Mouse (Mus musculus) splenic B cell, adult 2 months (primary cell): Measurements from ENCODE around the gene Adm2.

Experiments
- DNase-seq: peaks from one replicate; pipeline ENCODE4 v3.0.0-alpha.2; 2011; ENCODE audit warnings: low read depth, low spot score
- H3K27me3 ChIP-seq: 2 replicates; pipeline ENCODE4 v1.6.1; 2012; ENCODE audit warnings: mild to moderate bottlenecking, low read length, moderate library complexity, mixed read lengths; ENCODE audit not compliant: control insufficient read depth, poor library complexity, insufficient read depth, severe bottlenecking
- H3K36me3 ChIP-seq: 2 replicates; pipeline ENCODE4 v1.6.1; 2012; ENCODE audit warnings: mild to moderate bottlenecking, low read length, moderate library complexity, mixed read lengths; ENCODE audit not compliant: control insufficient read depth, poor library complexity, insufficient read depth, severe bottlenecking

The Adm2 gene

DNA sequence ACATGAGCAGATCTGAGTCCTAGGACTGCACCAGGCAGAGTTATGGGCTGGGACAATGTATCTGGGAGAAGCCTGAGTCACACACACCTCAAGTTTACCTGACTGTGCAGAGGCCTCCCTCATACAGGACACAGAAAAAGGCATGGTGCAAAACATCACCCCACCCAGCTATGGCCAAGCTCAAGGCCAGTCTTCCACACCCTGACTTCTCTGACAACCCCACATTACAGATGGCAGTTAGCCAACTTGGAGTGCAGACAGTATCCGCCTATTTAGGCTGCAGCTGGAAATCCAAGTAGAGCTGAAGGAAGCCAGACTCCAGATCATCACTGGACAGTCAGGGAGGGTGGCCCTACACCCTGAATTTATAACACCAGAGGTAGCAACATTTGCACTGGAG lies 26.1 kb upstream of the Adm2 start:
- Histone ChIP-seq H3K27me3 (no peaks in the 10 kb centered on the region), H3K36me3 (no peaks in the 10 kb centered on the region; the same call in none of the 2 replicates)
- DNase-seq, result no peak

DNA sequence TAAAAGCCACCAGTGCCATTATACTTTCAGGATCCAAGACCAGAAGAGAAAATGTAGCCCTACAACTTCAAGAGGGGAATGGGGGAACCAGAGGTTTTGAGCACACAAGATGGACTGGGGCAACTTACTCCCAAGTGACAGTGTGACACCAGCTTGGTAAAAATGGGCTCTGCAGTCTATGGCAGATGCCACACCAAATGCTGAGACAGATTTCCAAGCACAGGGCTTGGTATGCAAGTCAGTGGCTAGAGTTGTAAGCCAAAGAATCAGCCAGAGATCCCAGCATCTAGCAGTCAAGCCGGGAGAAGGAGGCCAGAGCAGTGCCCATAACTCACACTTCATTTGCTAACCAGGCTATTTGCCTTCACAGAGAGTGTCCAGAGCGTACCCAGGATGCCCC lies 24.8 kb upstream of the Adm2 start:
- Histone ChIP-seq H3K27me3 (no peaks in the 10 kb centered on the region), H3K36me3 (peaks cover 9% of the 10 kb centered on the region)
- DNase-seq, result no peak

DNA sequence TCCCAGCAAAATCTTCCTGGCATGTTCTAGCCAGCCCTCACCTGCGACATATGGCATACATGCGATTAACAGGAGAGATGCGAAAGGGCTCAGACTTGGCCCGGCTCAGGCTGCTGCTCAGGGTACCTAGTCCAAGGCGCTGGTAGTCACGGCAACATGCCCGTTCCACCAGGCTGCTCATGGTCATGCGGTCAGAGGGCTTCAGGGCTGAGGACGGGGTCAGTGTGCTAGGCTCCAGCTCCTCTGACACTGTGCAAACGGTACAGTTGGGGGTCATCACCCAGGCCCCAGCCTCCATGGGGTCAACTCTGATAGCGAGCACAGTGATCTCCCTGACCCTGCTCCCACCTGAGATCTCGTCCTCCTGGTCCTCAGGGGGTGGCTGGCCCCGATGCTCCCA lies 22.3 kb upstream of the Adm2 start:
- no peak for DNase-seq
- Histone ChIP-seq H3K36me3 (peaks cover 15% of the 10 kb centered on the region), H3K27me3 (no peaks in the 10 kb centered on the region)

DNA sequence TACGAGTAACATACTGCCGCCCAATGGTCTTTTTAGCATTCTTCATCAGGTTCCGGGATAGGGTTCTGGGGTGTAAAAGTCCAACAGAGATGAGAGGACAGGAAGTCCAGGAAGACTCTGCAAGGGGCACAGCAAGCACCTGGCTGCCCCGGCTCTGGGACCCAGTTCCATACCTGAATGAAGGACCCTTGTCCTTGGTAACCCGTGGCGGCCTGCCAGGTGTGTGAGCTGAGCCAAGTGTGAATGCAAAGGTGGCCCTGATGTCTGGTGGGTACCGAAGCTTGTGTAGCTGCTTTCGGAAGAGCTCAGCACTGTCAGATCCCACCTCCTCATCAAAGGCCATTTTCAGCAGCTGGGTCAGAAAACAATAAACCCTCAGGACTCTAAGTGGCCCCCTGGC lies 21.9 kb upstream of the Adm2 start:
- H3K36me3 ChIP-seq, result peaks cover 15% of the 10 kb centered on the region
- DNase-seq, result no peak
- H3K27me3 ChIP-seq, result no peaks in the 10 kb centered on the region

DNA sequence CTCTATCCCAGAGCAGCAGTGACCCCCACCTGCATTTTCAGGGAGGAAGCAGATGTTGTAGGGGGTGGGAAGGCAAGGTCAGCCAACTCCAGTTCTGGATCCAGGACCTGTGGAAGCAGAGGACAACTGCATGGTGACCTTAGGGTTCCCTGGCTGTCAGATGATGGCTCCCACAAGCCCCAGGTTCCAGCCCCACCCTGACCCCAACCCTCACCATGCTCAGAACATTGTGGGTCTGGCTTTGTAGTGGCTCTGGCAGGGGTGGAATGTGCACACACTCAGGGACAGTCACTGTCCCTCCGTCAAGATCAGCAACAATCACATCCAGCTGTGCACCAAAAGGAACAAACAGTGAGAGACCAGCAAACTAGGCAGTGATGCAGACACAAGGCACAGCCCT lies 16.6 kb upstream of the Adm2 start:
- Histone ChIP-seq H3K36me3 (peaks cover 15% of the 10 kb centered on the region), H3K27me3 (no peaks in the 10 kb centered on the region)
- DNase-seq, result no peak

DNA sequence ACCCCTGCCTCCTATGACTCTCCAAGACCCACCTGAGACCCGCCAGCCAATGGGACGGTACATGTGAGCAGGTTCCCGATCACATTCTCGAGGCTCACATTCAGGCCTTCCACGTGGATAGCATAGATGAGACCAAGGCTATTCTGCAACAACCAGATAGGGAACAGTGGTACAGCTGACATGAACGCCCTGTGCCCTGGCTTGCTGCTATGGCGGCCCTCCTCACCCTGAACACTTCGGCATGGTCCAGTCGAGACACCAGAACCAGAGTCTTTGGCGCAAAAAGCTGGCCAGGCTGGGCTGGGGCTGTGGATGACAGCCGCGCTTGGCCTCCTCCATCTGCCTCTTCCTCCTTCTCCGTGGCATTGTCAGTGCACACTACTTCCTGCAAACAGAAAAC lies 15.1 kb upstream of the Adm2 start:
- Histone ChIP-seq H3K27me3 (no peaks in the 10 kb centered on the region), H3K36me3 (peaks cover 7% of the 10 kb centered on the region)
- DNase-seq, result no peak

DNA sequence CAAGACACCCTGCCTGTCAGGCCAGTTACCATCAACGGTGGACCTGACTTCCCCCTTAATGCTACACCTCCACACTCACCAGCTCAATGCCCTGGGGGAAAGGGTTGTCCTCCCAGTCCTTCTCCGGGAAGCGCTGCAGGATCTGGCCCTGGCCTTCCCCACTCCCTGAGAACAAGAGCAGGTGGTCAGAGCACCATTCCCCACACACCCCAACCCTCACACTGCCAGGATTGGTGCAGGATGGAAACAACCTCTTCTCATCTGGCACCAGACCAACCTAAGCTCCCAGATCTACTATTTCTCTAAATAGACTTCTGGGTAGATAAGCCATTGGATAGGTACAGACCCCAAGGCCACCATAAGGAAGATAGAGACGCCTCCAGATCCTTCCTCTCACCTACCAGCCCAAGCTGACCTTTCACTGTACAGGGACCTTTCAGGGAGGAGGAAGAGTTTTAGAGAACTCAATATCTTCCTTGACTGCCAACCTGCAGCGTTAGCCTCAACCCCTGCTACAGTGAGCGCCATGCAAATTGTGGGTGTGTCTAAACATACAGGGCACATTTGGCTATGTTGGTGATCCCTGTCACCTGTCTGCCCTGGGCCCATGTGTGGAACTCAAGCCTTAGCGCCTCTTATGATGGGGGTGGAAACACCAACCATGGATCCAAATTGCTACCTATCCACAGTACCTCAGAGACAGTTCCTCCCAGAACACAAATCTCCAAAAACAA lies 13.9 kb upstream of the Adm2 start:
- DNase-seq, result peak; percentile 54
- Histone ChIP-seq H3K36me3 (0 out of 2 replicates have a peak, but pooled peaks cover 2% of the 10 kb centered on the region), H3K27me3 (no peaks in the 10 kb centered on the region)

DNA sequence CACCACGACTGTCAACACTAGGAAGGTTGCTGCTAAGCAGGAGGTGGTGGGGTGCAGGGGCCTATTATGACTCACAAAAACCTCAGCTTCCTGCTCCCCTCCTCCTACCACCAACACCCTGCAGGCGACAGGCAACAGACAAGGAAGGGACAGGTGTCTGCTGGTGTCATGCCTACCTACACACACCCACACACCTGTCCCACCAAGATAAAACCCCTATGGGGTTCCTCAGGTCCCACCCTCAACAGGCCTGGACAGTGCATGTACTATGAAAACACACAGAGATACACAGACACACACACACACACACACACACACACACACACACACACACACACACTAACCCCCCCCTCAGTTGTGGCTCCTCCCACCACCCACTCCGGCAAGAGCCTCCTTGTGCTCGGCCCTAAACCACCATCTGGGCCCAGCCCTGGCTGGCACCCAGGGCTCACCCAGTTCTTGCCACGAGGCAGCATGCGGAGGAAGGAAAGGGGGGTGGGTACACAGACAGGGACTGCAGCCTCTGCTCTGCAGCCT lies 12.5 kb upstream of the Adm2 start:
- Histone ChIP-seq H3K27me3 (no peaks in the 10 kb centered on the region), H3K36me3 (no peaks in the 10 kb centered on the region)
- DNase-seq, result peak; percentile 65

DNA sequence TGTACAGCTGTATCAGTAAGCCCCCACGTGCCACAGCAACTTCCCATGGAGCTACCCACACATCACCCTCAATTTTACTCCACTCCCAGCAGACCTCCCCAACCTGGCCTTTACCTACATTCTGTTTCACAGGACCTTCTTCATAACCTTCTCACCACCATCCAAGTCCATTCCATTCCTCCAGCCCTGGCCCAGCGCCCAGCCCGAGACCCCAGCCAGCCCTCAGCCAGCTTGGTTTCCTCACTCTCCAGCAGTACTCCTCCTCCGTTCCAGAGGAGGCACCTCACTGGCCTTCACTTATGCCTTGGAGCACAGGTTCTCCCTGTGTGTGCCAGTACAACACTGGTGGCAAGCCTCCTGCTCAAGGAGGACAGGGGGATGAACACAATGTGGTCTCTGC lies 9.2 kb upstream of the Adm2 start:
- H3K27me3 ChIP-seq, result no peaks in the 10 kb centered on the region

DNA sequence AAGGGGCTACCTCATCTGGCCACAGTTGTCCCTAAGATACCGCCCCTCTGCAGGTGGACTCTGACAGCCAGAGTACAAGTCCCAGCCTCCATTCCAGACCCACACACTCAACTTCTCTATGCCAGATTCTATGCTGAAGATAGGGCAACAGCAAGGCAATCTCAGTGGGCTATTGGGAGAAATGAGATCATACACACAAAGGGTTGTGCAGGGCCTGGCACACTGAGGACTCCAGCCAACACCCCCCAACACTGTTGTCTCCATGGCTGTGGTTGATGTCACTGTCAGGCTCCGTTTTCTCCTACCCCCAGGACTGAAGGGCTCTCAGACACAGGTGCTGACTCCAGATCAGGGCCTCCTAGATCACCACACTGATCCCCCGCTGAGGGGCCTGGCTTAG lies 8.4 kb upstream of the Adm2 start:
- H3K36me3 ChIP-seq, result no peaks in the 10 kb centered on the region
- no peak for DNase-seq

More for the DNA sequence above, 9.2 kb upstream of the Adm2 start:
- H3K36me3 ChIP-seq, result no peaks in the 10 kb centered on the region
- DNase-seq, result no peak

DNA sequence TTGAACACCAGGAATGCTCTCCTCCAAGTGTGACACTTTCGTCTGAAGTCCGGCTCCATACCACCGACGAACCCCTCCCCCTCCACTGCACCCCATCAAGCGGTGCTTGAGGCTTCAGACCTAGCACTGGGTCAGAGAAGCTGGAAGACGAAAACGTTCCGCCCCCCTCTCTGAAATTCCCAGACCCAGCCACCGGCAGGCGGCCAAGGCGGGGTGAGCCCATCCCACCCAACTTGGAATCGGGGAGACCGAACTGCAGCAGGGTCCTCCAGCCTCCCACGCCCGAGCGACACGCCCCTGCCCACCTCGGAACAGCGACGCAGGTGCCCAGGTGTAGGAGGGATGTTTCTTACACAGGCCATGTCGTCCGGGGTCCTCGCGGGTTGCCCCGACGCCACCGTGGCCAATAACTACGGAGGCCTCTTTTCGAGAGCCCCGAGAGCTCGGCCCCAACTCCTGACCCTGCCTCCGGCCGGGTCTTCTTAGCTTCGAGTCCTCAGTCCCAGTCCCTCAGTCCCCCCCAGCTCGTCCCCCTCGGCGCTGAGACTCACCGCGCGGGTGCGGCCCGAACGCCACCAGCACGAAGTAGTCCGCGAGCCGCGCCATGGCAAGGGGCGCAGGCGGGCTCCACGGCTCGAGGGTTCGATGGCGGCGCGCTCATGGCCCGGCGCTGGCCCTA lies 7.9 kb upstream of the Adm2 start:
- no peak for DNase-seq
- H3K36me3 ChIP-seq, result no peaks in the 10 kb centered on the region

More for the DNA sequence above, 8.4 kb upstream of the Adm2 start:
- no peaks in the 10 kb centered on the region for H3K27me3 ChIP-seq

DNA sequence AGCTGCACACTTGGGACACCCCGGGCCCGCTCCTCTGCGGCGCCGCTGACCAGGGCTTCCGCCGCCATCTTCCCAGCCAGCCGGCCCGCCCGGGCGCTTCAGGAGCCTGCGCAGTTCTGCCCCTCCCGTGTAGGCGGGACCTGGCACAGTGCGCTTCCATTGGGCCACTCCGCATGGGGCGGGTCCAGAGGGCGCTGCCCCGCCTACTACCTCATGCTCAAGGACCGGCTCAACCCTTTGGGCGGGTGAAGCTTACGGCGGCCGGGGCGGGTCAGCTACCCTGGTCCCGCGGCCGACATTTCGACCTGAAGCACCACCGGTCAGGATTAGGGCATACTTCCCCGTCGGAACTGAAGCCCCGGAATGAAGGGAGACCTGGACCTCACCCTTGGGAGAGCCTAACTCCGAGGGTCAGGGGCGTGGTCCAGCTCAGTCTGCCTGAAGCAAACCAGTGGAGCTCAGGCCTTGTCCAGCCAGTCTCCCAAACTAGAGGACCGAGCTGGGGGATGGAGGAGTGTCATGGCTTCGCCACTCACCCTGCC lies 7.3 kb upstream of the Adm2 start, which contains the start of gene Sbf1:
Sbf1 (minus strand) TSS at position 122 of the 542 bp plus-strand sequence.
- DNase-seq, result peak; percentile 98
- Histone ChIP-seq H3K27me3 (no peaks in the 10 kb centered on the region), H3K36me3 (no peaks in the 10 kb centered on the region)

More for the DNA sequence above, 7.9 kb upstream of the Adm2 start:
- H3K27me3 ChIP-seq, result no peaks in the 10 kb centered on the region

DNA sequence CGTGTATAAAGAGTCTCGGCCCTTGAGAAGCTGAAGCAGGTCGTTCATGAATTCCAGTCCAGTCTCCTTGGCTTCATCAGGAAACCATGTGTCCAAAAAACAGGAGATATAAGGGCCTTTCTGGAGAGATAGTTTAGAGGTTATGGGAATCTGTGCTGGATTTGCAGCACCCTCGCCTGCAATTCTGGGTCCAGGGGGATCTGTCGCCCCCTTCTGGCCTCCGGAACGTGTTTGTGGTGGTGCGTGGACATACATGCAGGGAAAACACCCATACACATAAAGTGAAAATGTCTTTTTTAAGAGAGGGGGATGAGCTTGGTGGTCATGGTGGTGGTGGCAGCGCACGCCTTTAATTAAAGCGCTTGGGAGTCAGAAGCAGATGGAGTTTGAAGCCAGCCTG lies 6.4 kb upstream of the Adm2 start:
- DNase-seq, result peak; percentile 38
- H3K36me3 ChIP-seq, result no peaks in the 10 kb centered on the region
- H3K27me3 ChIP-seq, result no peaks in the 10 kb centered on the region

DNA sequence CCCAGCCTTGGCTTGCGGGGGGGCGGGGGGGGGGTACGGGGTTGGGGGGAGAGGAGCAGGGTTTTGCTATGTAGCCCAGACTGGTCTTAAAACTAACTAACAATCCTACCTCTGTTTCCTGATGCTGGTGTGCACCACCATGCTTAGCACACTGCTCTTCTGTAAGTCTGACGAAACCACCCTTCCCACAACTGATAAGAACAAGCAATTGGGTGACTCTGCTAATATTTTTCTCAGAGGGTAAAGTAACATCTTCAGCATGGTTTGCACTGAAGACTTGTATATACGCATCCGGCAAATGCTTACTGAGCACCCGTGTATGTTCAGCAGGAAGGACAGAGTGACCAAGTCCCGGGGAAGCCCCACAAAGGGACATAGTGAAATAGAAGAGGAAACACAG lies 1.3 kb upstream of the Adm2 start:
- DNase-seq, result no peak
- H3K27me3 ChIP-seq, result no peaks in the 10 kb centered on the region
- H3K36me3 ChIP-seq, result no peaks in the 10 kb centered on the region

DNA sequence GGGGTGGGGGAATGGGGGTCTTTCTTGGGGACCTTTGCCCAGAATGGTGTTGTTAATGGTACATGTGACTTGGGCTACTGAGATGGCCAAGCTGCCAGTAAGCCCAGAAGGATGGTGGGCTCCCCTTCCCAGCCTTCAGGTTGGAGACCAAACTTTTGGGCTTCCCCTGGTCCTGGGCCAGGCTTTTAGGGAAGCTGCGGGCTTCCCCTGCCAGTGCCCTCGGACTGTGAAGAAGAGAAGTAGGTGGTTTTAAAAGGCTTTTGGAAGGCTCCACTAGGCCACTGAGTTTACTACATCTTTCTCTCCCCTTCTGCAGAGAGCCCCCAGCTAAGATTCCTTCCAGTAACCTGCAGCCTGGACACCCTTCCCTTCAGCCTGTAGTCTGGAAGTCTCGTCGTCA lies 1.1 kb downstream of the Adm2 start:
- no peaks in the 10 kb centered on the region for H3K27me3 ChIP-seq
- no peaks in the 10 kb centered on the region for H3K36me3 ChIP-seq
- DNase-seq, result no peak
